Mouse (Mus musculus): ENCODE measurements at regions not wholly inside any gene's neighbourhood (a gene's known extent, or its start where the extent isn't known, plus 50 kb on each side); places are given as distances from the start of the nearest gene placed in this dataset.
"Not testable (repeated sequence)": the region's sequence is repeated elsewhere in the genome, so short reads cannot be mapped to it uniquely, and the experiment has no call there.

DNA sequence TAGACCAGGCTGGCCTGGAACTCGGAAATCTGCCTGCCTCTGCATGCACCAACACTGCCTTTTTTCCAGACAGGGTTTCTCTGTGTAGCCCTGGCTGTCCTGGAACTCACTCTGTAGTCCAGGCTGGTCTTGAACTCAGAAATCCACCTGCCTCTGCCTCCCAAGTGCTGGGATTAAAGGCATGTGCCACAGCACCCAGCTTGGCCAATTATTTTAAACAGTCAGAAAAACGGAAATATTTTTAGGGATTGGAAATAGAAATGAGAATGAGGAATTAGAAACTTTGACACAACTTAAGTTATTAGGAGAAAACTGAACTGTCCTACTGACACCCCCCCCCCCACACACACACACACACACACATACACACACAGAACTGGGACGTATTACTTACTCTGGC, 54.3 kb upstream of the Gpd2 start:
- TF ChIP-seq HCFC1 (IDR thresholded peaks at IDR 0.05; ENCODE audit: borderline replicate concordance, insufficient read depth, low read length); ZC3H11A (IDR thresholded peaks at IDR 0.05; ENCODE audit: borderline replicate concordance, low read depth, low read length); CHD2 (IDR thresholded peaks at IDR 0.05; ENCODE audit: low read depth, low read length): not testable (repeated sequence)

All from ES-E14 (cell line).